ENCODE assay signal across 9 mouse cellular contexts in the genomic region with DNA sequence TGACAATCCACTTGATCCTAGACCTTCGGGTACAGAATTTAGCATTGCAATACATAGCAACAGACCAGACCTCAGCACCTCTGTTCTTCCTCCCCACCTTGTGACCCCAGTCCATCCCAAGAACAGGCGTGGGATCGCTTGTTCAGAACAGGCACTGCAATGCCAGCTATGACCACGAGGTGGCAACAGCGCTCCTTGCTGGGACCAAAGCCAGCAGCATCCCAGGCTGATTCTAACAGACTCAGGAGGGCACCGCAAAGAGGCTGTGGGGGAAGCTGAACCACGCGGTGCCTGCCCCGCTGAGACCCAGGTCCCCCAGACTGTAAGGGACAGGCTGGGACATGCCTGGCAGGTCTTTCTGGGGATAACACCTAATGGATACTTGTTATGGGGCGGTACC. TPM values are rescaled to one million over a fixed set of nuclear protein-coding genes. Genes with fewer than 3 reads are reported as not detected.
DNase-seq lines count a peak whose midpoint lies in the region; ATAC-seq and TF ChIP-seq lines count a peak whose summit lies in the region.
"Had no signal": no experiment of that assay in that cellular context is flagged by ENCODE, and none has a peak within 500 bp of the region (broad histone marks: within the 10 kb centered on the region; RNA-seq: fewer than 3 reads in every experiment).

No protein-coding gene starts in this region.

- H3K4me1 ChIP-seq in ES-Bruce4 (ENCODE audit: control insufficient read depth, insufficient read depth, low read length) = no peaks in the 10 kb centered on the region
- H3K4me1 ChIP-seq in forebrain, embryonic 12.5 days = peaks cover 4% of the 10 kb centered on the region; the same call in 1 of the 2 replicates
- no peaks in the 10 kb centered on the region for H3K4me1 ChIP-seq in lung, embryonic 14.5 days (ENCODE audit: insufficient read depth)
- peaks cover 2% of the 10 kb centered on the region; the same call in 1 of the 2 replicates for H3K4me1 ChIP-seq in olfactory bulb, adult 2 months (ENCODE audit: control insufficient read depth, insufficient read depth, low read length)
- no peaks in the 10 kb centered on the region for H3K4me1 ChIP-seq in thymus, adult 2 months (replicated peaks; ENCODE audit: control insufficient read depth, insufficient read depth, low read length)
- H3K4me1 ChIP-seq: heart, embryonic 15.5 days had no signal

- 0 out of 2 replicates have a peak, but pooled peaks have one; percentile 39 for TF ChIP-seq EP300 in ES-Bruce4 (IDR thresholded peaks at IDR 0.05; ENCODE audit: insufficient read depth, low read depth, low read length)

- H3K27ac ChIP-seq in ES-Bruce4 (ENCODE audit: insufficient read depth, low read length) = no peak overlapping the region
- H3K27ac ChIP-seq in forebrain, embryonic 12.5 days = no peak overlapping the region
- H3K27ac ChIP-seq in lung, embryonic 14.5 days (ENCODE audit: low read depth) = no peak overlapping the region
- H3K27ac ChIP-seq in olfactory bulb, adult 2 months (ENCODE audit: insufficient read depth, low read depth, low read length) = no peak overlapping the region
- H3K27ac ChIP-seq in thymus, adult 2 months (ENCODE audit: control insufficient read depth, insufficient read depth, low read length) = no peak overlapping the region
- H3K27ac ChIP-seq: heart, embryonic 15.5 days had no signal

- peak; percentile 99 for TF ChIP-seq CTCF in ES-Bruce4 (IDR thresholded peaks at IDR 0.05; ENCODE audit: low read depth, low read length)
- peak; percentile 100 for TF ChIP-seq CTCF in lung, embryonic 14.5 days (IDR thresholded peaks at IDR 0.05; ENCODE audit: low read depth)
- peak; percentile 99 for TF ChIP-seq CTCF in olfactory bulb, adult 2 months (IDR thresholded peaks at IDR 0.05; ENCODE audit: insufficient read depth, low read depth, low read length)
- TF ChIP-seq CTCF in thymus, adult 2 months (IDR thresholded peaks at IDR 0.05; ENCODE audit: borderline replicate concordance, control insufficient read depth, extremely low read depth, insufficient read depth, low read length, poor library complexity) = peak; percentile 99

- ATAC-seq in forebrain, embryonic 12.5 days (ENCODE audit: low FRiP score) = peak; percentile 69; the same call in 1 of the 2 replicates
- peak; percentile 70; the same call in 1 of the 2 replicates for ATAC-seq in lung, embryonic 14.5 days (ENCODE audit: insufficient read depth)

- intact Hi-C loops in heart, postnatal 36 days (cut with DNase I) = loop anchor here (1.0 to 5.0 kb wide), 3 partner anchors 20 to 228 kb away; no protein-coding TSS in a partner anchor

- no peaks in the 10 kb centered on the region for H3K9me3 ChIP-seq in ES-Bruce4 (replicated peaks; ENCODE audit: control insufficient read depth, insufficient read depth, low read length, poor library complexity, severe bottlenecking)
- H3K9me3 ChIP-seq in forebrain, embryonic 12.5 days = no peaks in the 10 kb centered on the region
- H3K9me3 ChIP-seq in lung, embryonic 14.5 days (ENCODE audit: low read depth, low read length) = no peaks in the 10 kb centered on the region
- H3K9me3 ChIP-seq: heart, embryonic 15.5 days had no signal

- H3K27me3 ChIP-seq in ES-Bruce4 (ENCODE audit: control insufficient read depth, insufficient read depth, low read length, poor library complexity, severe bottlenecking) = no peaks in the 10 kb centered on the region
- H3K27me3 ChIP-seq in forebrain, embryonic 12.5 days = 0 out of 2 replicates have a peak, but pooled peaks cover 3% of the 10 kb centered on the region
- H3K27me3 ChIP-seq in lung, embryonic 14.5 days (ENCODE audit: insufficient read depth, low read length) = no peaks in the 10 kb centered on the region
- no peaks in the 10 kb centered on the region for H3K27me3 ChIP-seq in thymus, adult 2 months (ENCODE audit: control insufficient read depth, insufficient read depth, low read length)
- H3K27me3 ChIP-seq: heart, embryonic 15.5 days had no signal

- 4% methylated on average over 10 of the region's 10 CpGs for WGBS in forebrain, embryonic 12.5 days
- 6% methylated on average over 10 of the region's 10 CpGs for WGBS in lung, embryonic 14.5 days
- 3% methylated on average over 10 of the region's 10 CpGs for WGBS in olfactory bulb, adult 2 months
- 8% methylated on average over 10 of the region's 10 CpGs for WGBS in thymus, adult 2 months

- H3K4me2 ChIP-seq in forebrain, embryonic 12.5 days = peak overlapping the region; percentile 32
- no peak overlapping the region for H3K4me2 ChIP-seq in lung, embryonic 14.5 days
- H3K4me2 ChIP-seq: heart, embryonic 15.5 days had no signal

- no peak overlapping the region for H3K4me3 ChIP-seq in ES-Bruce4 (ENCODE audit: low read depth, low read length)
- H3K4me3 ChIP-seq in forebrain, embryonic 12.5 days (replicated peaks) = no peak overlapping the region
- H3K4me3 ChIP-seq in lung, embryonic 14.5 days (ENCODE audit: low read depth, low read length) = no peak overlapping the region
- H3K4me3 ChIP-seq in olfactory bulb, adult 2 months (ENCODE audit: insufficient read depth, low read depth, low read length) = no peak overlapping the region
- H3K4me3 ChIP-seq in thymus, adult 2 months (ENCODE audit: control insufficient read depth, insufficient read depth, low read length) = no peak overlapping the region
- H3K4me3 ChIP-seq: heart, embryonic 15.5 days had no signal

- peak; percentile 75 for DNase-seq in c-Kit-positive CD71-positive TER-119-positive erythroid progenitor cells, embryonic 14.5 days (ENCODE audit: low spot score)
- peak; percentile 92 to 96 for DNase-seq in heart, postnatal 36 days
- DNase-seq in layer of hippocampus, adult 18-20 months (ENCODE audit: low spot score in 2 of 2) = peak; percentile 81 to 93
- DNase-seq in lung, embryonic 14.5 days = peak; percentile 96
- peak; percentile 92 for DNase-seq in thymus, adult 2 months

- no peaks in the 10 kb centered on the region for H3K36me3 ChIP-seq in ES-Bruce4 (ENCODE audit: control insufficient read depth, insufficient read depth, low read length, poor library complexity, severe bottlenecking)
- no peaks in the 10 kb centered on the region for H3K36me3 ChIP-seq in forebrain, embryonic 12.5 days (replicated peaks)
- no peaks in the 10 kb centered on the region for H3K36me3 ChIP-seq in lung, embryonic 14.5 days (ENCODE audit: insufficient read depth)
- H3K36me3 ChIP-seq in thymus, adult 2 months (ENCODE audit: control insufficient read depth, insufficient read depth, low read length) = no peaks in the 10 kb centered on the region
- H3K36me3 ChIP-seq: heart, embryonic 15.5 days had no signal

- H3K9ac ChIP-seq in ES-Bruce4 (ENCODE audit: low read depth, poor library complexity, severe bottlenecking) = no peak overlapping the region
- no peak overlapping the region for H3K9ac ChIP-seq in forebrain, embryonic 12.5 days
- H3K9ac ChIP-seq in lung, embryonic 14.5 days = no peak overlapping the region
- H3K9ac ChIP-seq: heart, embryonic 15.5 days had no signal

- no peak for TF ChIP-seq POLR2A in ES-Bruce4 (IDR thresholded peaks at IDR 0.05; ENCODE audit: insufficient read depth, low read length)
- no peak for TF ChIP-seq POLR2A in olfactory bulb, adult 2 months (IDR thresholded peaks at IDR 0.05; ENCODE audit: insufficient read depth, low read depth, low read length)
- TF ChIP-seq POLR2A in thymus, adult 2 months (IDR thresholded peaks at IDR 0.05; ENCODE audit: control insufficient read depth, extremely low read depth, insufficient read depth, low read length, poor library complexity) = no peak

RNA-seq across cellular contexts. Expression of a gene that starts 13.5 kb away (rescaled TPM):
- 0.49 and 0.63 TPM in 2 replicates for polyA plus RNA-seq in ES-Bruce4 (2011; ENCODE audit: insufficient read depth, insufficient read length, low read depth, missing spikeins)
- polyA plus RNA-seq in forebrain, embryonic 12.5 days (2016; fragmentation: Nextera tagmentation; extraction: Ambion mirVana) = 2.4 TPM in 2 replicates
- total RNA-seq in heart, postnatal 36 days (2021) = under 1 TPM; 0.11 to 0.14 TPM
- total RNA-seq in layer of hippocampus, adult 18-20 months (2021) = 10 to 100 TPM in 1 of 2 experiments, 1 to 10 TPM in 1; 9.2 to 12.8 TPM
- polyA plus RNA-seq in lung, embryonic 14.5 days (2014; fragmentation: Nextera tagmentation; extraction: Ambion mirVana) = 0.05 and 0.11 TPM in 2 replicates
- not detected in 2 replicates for polyA plus RNA-seq in olfactory bulb, adult 2 months (2012; ENCODE audit: insufficient read depth, insufficient read length, low replicate concordance, missing spikeins)
- 1.5 and 1.9 TPM in 2 replicates for polyA plus RNA-seq in thymus, adult 2 months (2012; rRNA removed)

RNA-seq across cellular contexts. Expression of a gene that starts 21.6 kb away (rescaled TPM):
- 933 and 989 TPM in 2 replicates for polyA plus RNA-seq in ES-Bruce4 (2011; ENCODE audit: insufficient read depth, insufficient read length, low read depth, missing spikeins)
- 214 and 228 TPM in 2 replicates for polyA plus RNA-seq in forebrain, embryonic 12.5 days (2016; fragmentation: Nextera tagmentation; extraction: Ambion mirVana)
- total RNA-seq in heart, postnatal 36 days (2021) = 10 to 100 TPM; 41.2 to 45.0 TPM
- total RNA-seq in layer of hippocampus, adult 18-20 months (2021) = 10 to 100 TPM; 42.1 to 44.6 TPM
- 295 and 329 TPM in 2 replicates for polyA plus RNA-seq in lung, embryonic 14.5 days (2014; fragmentation: Nextera tagmentation; extraction: Ambion mirVana)
- not detected in 2 replicates for polyA plus RNA-seq in olfactory bulb, adult 2 months (2012; ENCODE audit: insufficient read depth, insufficient read length, low replicate concordance, missing spikeins)
- 430 and 578 TPM in 2 replicates for polyA plus RNA-seq in thymus, adult 2 months (2012; rRNA removed)

RNA-seq across cellular contexts. Expression of a gene that starts 30.8 kb away (rescaled TPM):
- polyA plus RNA-seq in ES-Bruce4 (2011; ENCODE audit: insufficient read depth, insufficient read length, low read depth, missing spikeins) = 14.4 and 16.8 TPM in 2 replicates
- polyA plus RNA-seq in forebrain, embryonic 12.5 days (2016; fragmentation: Nextera tagmentation; extraction: Ambion mirVana) = 14.0 and 16.6 TPM in 2 replicates
- total RNA-seq in heart, postnatal 36 days (2021) = 10 to 100 TPM in 1 of 2 experiments, 1 to 10 TPM in 1; 7.4 to 10.4 TPM
- 10 to 100 TPM; 66.6 to 67.1 TPM for total RNA-seq in layer of hippocampus, adult 18-20 months (2021)
- polyA plus RNA-seq in lung, embryonic 14.5 days (2014; fragmentation: Nextera tagmentation; extraction: Ambion mirVana) = 17.6 and 21.8 TPM in 2 replicates
- polyA plus RNA-seq in olfactory bulb, adult 2 months (2012; ENCODE audit: insufficient read depth, insufficient read length, low replicate concordance, missing spikeins) = not detected in 2 replicates
- 89.4 and 120 TPM in 2 replicates for polyA plus RNA-seq in thymus, adult 2 months (2012; rRNA removed)

Comparison
In these comparisons a context has a peak if more than half of its experiments do, and no peak if none do; other contexts are left out.
1. RNA of a gene that starts 30.8 kb away (polyA plus RNA-seq): 89.4 to 120 TPM in thymus, adult 2 months, 17.6 to 21.8 TPM in lung, embryonic 14.5 days, 14.0 to 16.6 TPM in forebrain, embryonic 12.5 days and 14.4 to 16.8 TPM in ES-Bruce4; not detected in olfactory bulb, adult 2 months; every median in the first group is over 10 times any median in the second.
2. Peak in every context shown above with its lines, with median percentiles within 50 percentile points of each other: CTCF ChIP-seq and DNase-seq.